Mouse (Mus musculus) layer of hippocampus, adult 11-12 months (tissue): Measurements from ENCODE around the gene Pop7.

Experiments
- DNase-seq: peaks from one replicate; pipeline ENCODE4 v3.0.0; 2022; ENCODE audit warnings: low spot score

Gene Pop7

GRCm38 (mm10) chr5:137501709-137502666 lies at the start of gene Pop7:
Pop7 (minus strand) TSS chr5:137502518.
- peak; percentile 100 for DNase-seq

- no peak for DNase-seq
Measured at GRCm38 (mm10) chr5:137551119-137551518, 48.8 kb upstream of the Pop7 start.

- no peak for DNase-seq
Measured at GRCm38 (mm10) chr5:137549840-137550239, 47.5 kb upstream of the Pop7 start.

GRCm38 (mm10) chr5:137545596-137545995 lies 43.3 kb upstream of the Pop7 start:
- no peak for DNase-seq

GRCm38 (mm10) chr5:137544926-137545325 lies 42.6 kb upstream of the Pop7 start:
- DNase-seq = no peak

- no peak for DNase-seq
Measured at GRCm38 (mm10) chr5:137541768-137542540, 39.6 kb upstream of the Pop7 start.

GRCm38 (mm10) chr5:137540991-137541390 lies 38.7 kb upstream of the Pop7 start:
- no peak for DNase-seq

- no peak for DNase-seq
Measured at GRCm38 (mm10) chr5:137539291-137539801, 37.0 kb upstream of the Pop7 start.

GRCm38 (mm10) chr5:137537461-137537860 lies 35.1 kb upstream of the Pop7 start:
- no peak for DNase-seq

- no peak for DNase-seq
Measured at GRCm38 (mm10) chr5:137535318-137535717, 33.0 kb upstream of the Pop7 start.

- no peak for DNase-seq
Measured at GRCm38 (mm10) chr5:137534762-137535161, 32.4 kb upstream of the Pop7 start.

- peak; percentile 99 for DNase-seq
Measured at GRCm38 (mm10) chr5:137533117-137533827, 31.0 kb upstream of the Pop7 start, which contains the start of the genes Epo and Gnb2. Epo (minus strand) TSS chr5:137533242. Gnb2 (minus strand) TSS chr5:137533510.

- DNase-seq = no peak
Measured at GRCm38 (mm10) chr5:137532808-137533116, 30.4 kb upstream of the Pop7 start.

GRCm38 (mm10) chr5:137532131-137532807 lies 30.0 kb upstream of the Pop7 start:
- DNase-seq = no peak

GRCm38 (mm10) chr5:137531414-137532130 lies 29.3 kb upstream of the Pop7 start:
- peak; percentile 70 for DNase-seq

GRCm38 (mm10) chr5:137530588-137531413 lies 28.5 kb upstream of the Pop7 start:
- DNase-seq = peak; percentile 81

- DNase-seq = no peak
Measured at GRCm38 (mm10) chr5:137530075-137530474, 27.8 kb upstream of the Pop7 start.

- peak; percentile 26 for DNase-seq
Measured at GRCm38 (mm10) chr5:137529221-137529995, 27.1 kb upstream of the Pop7 start.
